Mouse (Mus musculus): Measurements from ENCODE around the gene Arhgef12.

DNA sequence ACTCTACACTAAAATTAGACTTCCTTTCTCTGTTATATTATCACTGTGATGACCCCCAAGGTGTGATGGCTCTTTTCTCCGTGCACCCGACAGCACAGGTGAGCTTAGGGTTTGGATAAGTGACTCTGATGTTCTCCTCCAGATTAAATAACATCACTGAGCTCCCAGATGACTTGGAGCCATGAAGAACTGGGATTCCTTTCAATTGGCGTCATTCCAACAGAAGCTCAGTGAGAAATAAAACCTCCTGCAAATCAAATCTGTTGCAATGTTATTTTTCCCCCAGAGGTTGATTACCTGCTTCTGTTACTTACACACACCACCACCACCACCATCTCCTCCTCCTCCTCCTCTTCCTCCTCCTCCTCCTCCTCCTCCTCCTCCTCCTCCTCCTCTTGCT lies 13.2 kb downstream of the Arhgef12 start:
- no peak for TF ChIP-seq CTCF (IDR thresholded peaks at IDR 0.05; ENCODE audit: low read depth, low read length)
- no peak for TF ChIP-seq POLR2AphosphoS5 (IDR thresholded peaks at IDR 0.05; ENCODE audit: insufficient replicate concordance, low read depth, low read length)
- TF ChIP-seq TAL1 (conservative IDR thresholded peaks at IDR 0.05; ENCODE audit: low read depth, low read length): no peak
- TF ChIP-seq GATA1 (IDR thresholded peaks at IDR 0.05; ENCODE audit: borderline replicate concordance, low read length): no peak
- no peak for TF ChIP-seq GATA2 (IDR thresholded peaks at IDR 0.05; ENCODE audit: borderline replicate concordance, low read depth, low read length)

Data from G1E (cell line).